Mouse (Mus musculus): ENCODE data around the gene Gm10999. TPM values are rescaled to one million over a fixed set of nuclear protein-coding genes. Genes with fewer than 3 reads are reported as not detected.
"Not testable (repeated sequence)": the region's sequence is repeated elsewhere in the genome, so short reads cannot be mapped to it uniquely, and the experiment has no call there.

Gene Gm10999
- total RNA-seq (2015) (not detected in 2 replicates), total RNA-seq (2017) (not detected in 2 replicates)

GRCm38 (mm10) chr8:129131561-129131960 lies at the start of gene Gm10999:
Gene Gm10999, minus strand, starts transcription at chr8:129131661.
- ATAC-seq (ENCODE audit: poor library complexity, severe bottlenecking): no peak

GRCm38 (mm10) chr8:129133475-129133874 lies 2.0 kb upstream of the Gm10999 start:
- no peak for ATAC-seq (ENCODE audit: poor library complexity, severe bottlenecking)

- not testable (repeated sequence) for ATAC-seq (ENCODE audit: poor library complexity, severe bottlenecking)
These were observed 15.7 kb downstream of the Gm10999 start for GRCm38 (mm10) chr8:129115761-129116160.

Other genes with a start within 250 kb of the Gm10999 start
- not detected in 2 replicates for gene Ccdc7a, start 66.1 kb downstream of the Gm10999 start, total RNA-seq (2015)
- not detected in 2 replicates for gene Ccdc7a, start 66.1 kb downstream of the Gm10999 start, total RNA-seq (2017)
- gene Ccdc7b, start 64.5 kb downstream of the Gm10999 start, total RNA-seq (2015): not detected in 2 replicates
- gene Ccdc7b, start 64.5 kb downstream of the Gm10999 start, total RNA-seq (2017): not detected in 2 replicates
- gene 2610044O15Rik8, start 102.7 kb upstream of the Gm10999 start, total RNA-seq (2015): 11.2 and 12.6 TPM in 2 replicates
- 11.1 and 17.5 TPM in 2 replicates for gene 2610044O15Rik8, start 102.7 kb upstream of the Gm10999 start, total RNA-seq (2017)